Mouse (Mus musculus) embryo, embryonic 9.5 days (tissue): ENCODE data around the gene Plekha6.

Experiments
- DNase-seq: peaks from one replicate; pipeline ENCODE4 v3.0.0-alpha.2; 2017; ENCODE audit errors: extremely low spot score

Gene Plekha6

GRCm38 (mm10) chr1:133240881-133241280, 76.9 kb downstream of the Plekha6 start:
- no peak for DNase-seq

GRCm38 (mm10) chr1:133244668-133245067, 80.7 kb downstream of the Plekha6 start:
- DNase-seq = no peak

- DNase-seq = no peak
These were observed 81.9 kb downstream of the Plekha6 start for GRCm38 (mm10) chr1:133245690-133246619.

- DNase-seq = no peak
These were observed 83.2 kb downstream of the Plekha6 start for GRCm38 (mm10) chr1:133247189-133247588.

- no peak for DNase-seq
These were observed 86.8 kb downstream of the Plekha6 start for GRCm38 (mm10) chr1:133250761-133251160.

GRCm38 (mm10) chr1:133251625-133252034, 87.6 kb downstream of the Plekha6 start:
- no peak for DNase-seq

- DNase-seq = no peak
These were observed 88.2 kb downstream of the Plekha6 start for GRCm38 (mm10) chr1:133252251-133252650.

- no peak for DNase-seq
These were observed 89.0 kb downstream of the Plekha6 start for GRCm38 (mm10) chr1:133252801-133253531.

- no peak for DNase-seq
These were observed 89.5 kb downstream of the Plekha6 start for GRCm38 (mm10) chr1:133253532-133253866.

GRCm38 (mm10) chr1:133254226-133254625, 90.2 kb downstream of the Plekha6 start:
- DNase-seq = no peak

- no peak for DNase-seq
These were observed 91.1 kb downstream of the Plekha6 start for GRCm38 (mm10) chr1:133254856-133255764.

GRCm38 (mm10) chr1:133255776-133256175, 91.8 kb downstream of the Plekha6 start:
- DNase-seq = no peak

- no peak for DNase-seq
These were observed 92.3 kb downstream of the Plekha6 start for GRCm38 (mm10) chr1:133256347-133256746.

- DNase-seq = no peak
These were observed 94.7 kb downstream of the Plekha6 start for GRCm38 (mm10) chr1:133258694-133259093.

GRCm38 (mm10) chr1:133262628-133263027, 98.6 kb downstream of the Plekha6 start:
- DNase-seq = no peak

GRCm38 (mm10) chr1:133263134-133263533, 99.1 kb downstream of the Plekha6 start:
- no peak for DNase-seq

- DNase-seq = no peak
These were observed 100.4 kb downstream of the Plekha6 start for GRCm38 (mm10) chr1:133264367-133264766.

- DNase-seq = no peak
These were observed 101.2 kb downstream of the Plekha6 start for GRCm38 (mm10) chr1:133265114-133265766.

GRCm38 (mm10) chr1:133267094-133267493, 103.1 kb downstream of the Plekha6 start:
- DNase-seq = no peak

GRCm38 (mm10) chr1:133267813-133268492, 103.9 kb downstream of the Plekha6 start:
- DNase-seq = no peak

GRCm38 (mm10) chr1:133268503-133268902, 104.5 kb downstream of the Plekha6 start:
- DNase-seq = no peak
